Mouse (Mus musculus) gastrocnemius, postnatal 14 days (tissue): ENCODE measurements around the gene Gba2. TPM values are rescaled to one million over a fixed set of nuclear protein-coding genes. Genes with fewer than 3 reads are reported as not detected.
A peak's percentile ranks its signal among the peaks of the same experiment; 100 is the strongest.
"Not testable (repeated sequence)": the region's sequence is repeated elsewhere in the genome, so short reads cannot be mapped to it uniquely, and the experiment has no call there.

Experiments
- DNase-seq: peaks from one replicate; pipeline ENCODE4 v3.0.0; 2021; ENCODE audit warnings: mixed read lengths
- intact Hi-C: fragments of 180-260 bp; cut with DNase I; formaldehyde crosslinking; loops from one replicate; pipeline ENCODE4 v1.15.1; 2025; ENCODE audit warnings: low total_unique reads
- long read RNA-seq, 2 experiments: library from polyadenylated mRNA; stranded (forward); transcript quantifications; one replicate each; pipeline ENCODE4 v2.0.0; 2021
- total RNA-seq, 2 experiments: library from RNA; stranded (reverse); gene quantifications; 2 replicates each; pipeline ENCODE4 v1.2.3; 2021

Gba2 gene
- total RNA-seq = 1 to 10 TPM; 5.1 to 6.2 TPM
- long read RNA-seq, experiment 1, transcript Gba2-201 (17 exons, 3,544 nt) = major isoform, 14 of 19 reads
- long read RNA-seq, experiment 1, partial matches to known transcripts = 2 of 19 reads
- long read RNA-seq, experiment 1, other reads (novel, unspliced or antisense) = 3 of 19 reads
- long read RNA-seq, experiment 2, transcript Gba2-201 (17 exons, 3,544 nt) = major isoform, 15 of 21 reads
- long read RNA-seq, experiment 2, partial matches to known transcripts = 2 of 21 reads
- long read RNA-seq, experiment 2, other reads (novel, unspliced or antisense) = 4 of 21 reads

DNA sequence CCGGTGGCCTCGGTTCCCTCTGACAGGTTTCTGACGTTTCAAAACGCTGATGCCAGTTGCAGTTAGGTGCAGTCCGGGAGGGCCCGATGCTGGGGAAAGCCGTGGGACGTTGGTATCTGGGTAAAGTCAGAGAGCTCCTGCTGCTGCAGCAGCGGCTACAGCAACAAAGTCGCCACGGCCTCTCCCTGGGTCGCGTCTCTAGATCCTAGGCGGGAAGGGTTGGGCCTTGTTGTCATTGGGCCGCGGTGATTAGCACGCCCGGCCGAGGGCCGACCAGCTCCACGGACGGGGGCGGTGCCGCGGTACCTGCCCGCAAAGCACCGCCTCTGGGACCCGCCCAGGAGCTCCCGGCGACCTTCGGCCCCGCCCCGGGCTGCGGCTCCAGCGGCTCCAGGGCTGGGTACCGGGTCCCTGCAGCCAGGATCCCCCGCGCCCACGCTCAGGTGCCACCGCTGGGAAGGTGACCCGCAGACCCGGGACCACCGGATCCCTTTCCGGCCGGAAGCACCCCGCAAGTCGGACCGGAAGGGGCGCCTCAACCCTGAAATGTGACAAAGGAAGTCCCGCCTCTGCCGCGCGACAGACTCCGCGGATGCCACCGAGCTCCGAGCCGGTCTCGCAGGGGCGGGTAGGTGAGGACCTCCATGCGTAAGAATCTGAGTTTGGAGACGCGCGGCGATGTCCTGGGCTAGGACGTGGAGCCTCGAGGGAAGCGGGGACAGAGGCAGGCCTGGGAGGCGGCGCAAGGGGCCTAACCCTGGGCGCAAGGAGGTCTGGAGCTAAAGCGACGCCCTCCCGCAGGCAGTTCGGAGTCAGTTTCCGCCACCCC, at the start of gene Gba2, which contains the start of gene Rgp1:
Gene Gba2 (minus strand): TSS at position 498 of the 829 bp plus-strand sequence.
Gene Rgp1 (plus strand): TSS at position 340 of the 829 bp plus-strand sequence.
- intact Hi-C loops = no loop called here
- DNase-seq = peak; percentile 87

DNA sequence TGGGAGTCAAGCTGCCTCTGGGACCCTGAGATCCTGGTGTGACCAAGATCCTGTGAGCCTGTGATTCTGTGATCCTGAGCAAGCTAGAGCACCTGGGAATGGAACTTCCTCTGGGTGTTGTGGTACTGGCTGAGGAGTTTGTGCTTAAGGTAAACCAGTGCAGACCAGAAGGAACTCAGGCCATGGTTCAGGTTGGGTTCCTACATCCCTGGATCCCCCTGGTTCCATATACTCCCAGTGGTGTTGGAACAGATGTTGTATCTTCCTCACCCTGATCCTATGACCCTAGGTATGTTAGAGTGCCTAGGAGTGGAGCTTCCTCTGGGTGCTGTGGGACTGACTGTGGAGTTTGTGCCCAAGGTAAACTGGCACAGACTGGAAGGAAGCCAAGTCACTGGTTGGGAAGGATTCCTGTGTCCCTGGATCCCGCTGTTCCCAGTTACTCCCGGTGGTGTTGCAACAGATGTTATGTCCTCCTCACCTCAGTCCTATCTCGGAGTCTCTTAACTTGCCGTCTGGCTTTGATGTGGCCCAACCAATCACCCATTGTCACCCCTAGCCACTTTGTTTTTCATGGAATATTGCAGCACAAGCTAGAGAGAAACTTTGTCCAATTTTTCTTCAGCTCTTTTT, 41.6 kb upstream of the Gba2 start:
- DNase-seq = no peak
- intact Hi-C loops = no loop called here

DNA sequence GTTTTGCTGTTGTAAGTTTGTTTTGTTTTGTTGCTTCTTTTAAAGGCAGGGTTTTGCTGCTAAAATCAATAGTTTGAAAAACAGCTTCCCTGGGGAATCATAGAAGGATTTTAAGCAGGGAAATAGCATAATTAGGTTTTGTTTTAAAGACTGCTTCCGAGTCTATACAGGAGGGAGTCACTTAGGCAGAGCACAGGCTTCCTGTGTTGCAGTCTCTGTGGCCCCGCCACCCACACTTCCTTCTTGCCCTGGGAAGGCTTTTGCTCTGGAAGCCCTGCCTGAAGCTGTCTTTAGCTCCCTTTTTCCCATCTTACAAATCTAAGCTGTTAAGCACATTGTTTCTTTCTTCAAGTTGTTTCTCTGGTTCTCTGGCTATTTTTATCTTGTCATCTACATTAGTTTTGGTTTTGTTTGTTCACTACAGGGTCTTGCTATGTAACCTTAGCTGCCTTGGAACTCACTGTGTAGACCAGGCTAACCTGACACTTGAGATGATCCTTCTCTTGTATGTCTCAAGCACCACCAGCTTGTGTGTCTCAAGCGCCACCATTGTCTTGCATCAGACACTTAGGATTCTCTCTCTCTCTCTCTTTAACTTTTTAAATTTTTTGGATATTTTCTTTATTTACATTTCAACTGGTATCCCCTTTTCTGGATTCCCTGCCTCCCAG, 34.5 kb upstream of the Gba2 start:
- intact Hi-C loops = no loop called here
- no peak for DNase-seq

DNA sequence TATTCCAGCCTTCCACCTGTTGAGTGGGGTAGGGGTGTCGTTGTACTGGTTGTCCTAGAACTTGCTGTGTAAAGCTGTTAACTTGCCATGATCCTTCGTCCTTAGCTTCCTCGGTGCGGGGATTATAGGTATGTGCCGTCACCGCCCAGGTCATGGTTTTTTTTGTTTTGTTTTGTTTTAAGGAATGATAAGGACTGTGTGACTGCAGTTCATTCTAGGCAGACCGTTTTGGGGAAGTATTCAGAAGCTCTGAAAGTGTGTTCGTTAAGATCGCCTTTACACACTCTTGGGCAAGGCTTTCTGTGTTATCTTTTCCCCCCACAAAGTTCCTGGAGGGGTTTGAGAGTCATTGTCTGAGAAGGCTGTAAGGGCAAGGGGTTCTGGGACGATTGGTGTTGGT, 33.9 kb upstream of the Gba2 start:
- no peak for DNase-seq
- intact Hi-C loops = no loop called here

DNA sequence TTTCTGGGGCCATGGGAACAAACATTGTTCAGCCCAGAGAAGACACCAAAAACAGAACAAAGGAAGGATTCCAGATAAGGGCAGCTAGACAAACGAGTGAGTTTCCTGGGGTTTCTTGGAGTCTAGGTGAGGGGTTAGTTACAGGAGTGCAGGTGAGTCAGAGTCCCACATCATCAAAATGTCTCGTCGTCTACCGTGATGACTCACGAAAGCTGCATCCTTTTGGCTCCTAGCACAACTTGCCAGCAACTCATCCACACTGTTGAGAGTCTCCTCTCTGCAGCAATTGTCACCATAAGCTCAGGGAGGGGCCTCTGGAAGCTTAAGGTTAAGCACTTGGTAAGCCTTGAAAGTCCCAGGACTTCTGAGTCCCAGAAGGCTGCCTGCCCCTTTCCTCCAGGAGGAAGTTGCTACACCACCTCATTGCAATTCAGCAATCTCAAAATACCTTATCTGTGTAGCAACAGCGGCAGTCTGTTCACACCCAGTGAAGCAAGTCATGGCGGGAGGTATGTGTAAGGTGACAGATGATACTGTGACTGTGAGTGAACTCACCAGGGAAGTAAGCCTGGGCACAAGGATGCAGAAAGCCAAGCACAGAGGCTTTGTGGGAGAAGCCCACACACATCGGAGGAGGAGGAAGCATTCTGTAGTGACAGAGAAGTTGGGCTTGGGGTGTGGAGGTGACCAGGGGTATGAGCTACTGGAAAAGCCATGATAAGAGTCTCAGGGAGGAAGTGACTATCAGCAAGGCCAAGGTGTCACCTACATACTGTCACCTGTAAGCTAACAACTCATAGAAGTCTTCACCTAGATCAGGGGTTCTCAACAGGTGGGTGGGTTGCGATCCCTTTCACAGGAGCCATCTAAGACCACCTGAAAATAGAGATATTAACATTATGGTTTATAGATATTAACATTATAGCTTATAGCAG, 26.3 kb upstream of the Gba2 start:
- DNase-seq = no peak
- intact Hi-C loops = no loop called here

DNA sequence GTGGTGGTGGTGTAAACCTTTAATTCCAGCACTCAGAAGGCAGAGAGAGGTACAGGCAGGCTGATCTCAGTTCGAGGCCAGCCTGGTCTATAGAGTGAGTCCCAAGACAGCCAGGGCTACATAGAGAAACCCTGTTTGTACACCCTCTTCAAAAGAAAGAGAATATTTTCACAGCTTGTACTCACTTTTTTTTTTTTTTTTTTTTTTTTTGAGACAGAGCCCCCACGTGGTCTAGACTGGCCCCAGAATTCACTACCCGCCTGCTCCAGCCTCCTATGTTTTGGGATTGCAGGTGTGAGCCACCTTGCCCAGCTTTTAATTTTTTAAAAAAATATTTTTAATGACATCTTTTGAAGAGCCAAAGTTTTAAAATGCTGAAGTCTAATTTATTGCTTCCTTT, 25.4 kb upstream of the Gba2 start:
- no peak for DNase-seq
- intact Hi-C loops = no loop called here

DNA sequence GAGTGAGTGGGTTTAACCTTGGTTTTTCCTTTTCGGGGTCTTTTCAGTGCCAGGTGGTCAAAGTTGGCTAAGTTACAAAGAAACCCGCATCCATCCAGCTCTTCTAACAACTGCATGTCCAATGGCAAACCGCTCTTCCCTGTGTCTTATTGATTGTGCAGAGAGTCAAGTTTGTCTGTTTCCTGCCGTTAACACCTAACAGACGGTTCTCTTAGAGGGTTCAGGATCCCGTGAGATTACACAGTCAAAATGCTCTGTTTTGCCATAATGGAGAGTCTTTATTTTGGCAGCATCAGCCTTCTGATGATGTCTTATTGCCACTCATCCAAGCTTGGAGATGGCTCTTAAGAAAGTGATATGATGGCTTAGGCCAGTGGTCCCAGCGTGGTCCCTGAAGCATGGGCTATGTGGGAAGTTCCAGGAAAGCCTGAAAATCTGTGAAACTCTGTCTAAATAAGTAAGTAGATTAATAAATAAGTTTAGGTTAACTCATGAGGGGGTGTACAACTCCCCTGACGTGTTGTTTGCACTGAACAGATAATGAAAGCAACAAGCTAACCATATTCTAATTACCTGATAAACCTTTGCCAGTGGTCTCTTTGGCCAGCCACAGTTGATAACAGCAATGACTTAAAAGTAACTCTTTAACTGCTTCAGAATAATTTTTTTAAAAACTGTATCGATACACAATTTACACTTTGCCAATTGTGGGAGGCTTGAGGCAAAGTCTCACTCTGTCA, 21.7 kb upstream of the Gba2 start:
- intact Hi-C loops = no loop called here
- no peak for DNase-seq

DNA sequence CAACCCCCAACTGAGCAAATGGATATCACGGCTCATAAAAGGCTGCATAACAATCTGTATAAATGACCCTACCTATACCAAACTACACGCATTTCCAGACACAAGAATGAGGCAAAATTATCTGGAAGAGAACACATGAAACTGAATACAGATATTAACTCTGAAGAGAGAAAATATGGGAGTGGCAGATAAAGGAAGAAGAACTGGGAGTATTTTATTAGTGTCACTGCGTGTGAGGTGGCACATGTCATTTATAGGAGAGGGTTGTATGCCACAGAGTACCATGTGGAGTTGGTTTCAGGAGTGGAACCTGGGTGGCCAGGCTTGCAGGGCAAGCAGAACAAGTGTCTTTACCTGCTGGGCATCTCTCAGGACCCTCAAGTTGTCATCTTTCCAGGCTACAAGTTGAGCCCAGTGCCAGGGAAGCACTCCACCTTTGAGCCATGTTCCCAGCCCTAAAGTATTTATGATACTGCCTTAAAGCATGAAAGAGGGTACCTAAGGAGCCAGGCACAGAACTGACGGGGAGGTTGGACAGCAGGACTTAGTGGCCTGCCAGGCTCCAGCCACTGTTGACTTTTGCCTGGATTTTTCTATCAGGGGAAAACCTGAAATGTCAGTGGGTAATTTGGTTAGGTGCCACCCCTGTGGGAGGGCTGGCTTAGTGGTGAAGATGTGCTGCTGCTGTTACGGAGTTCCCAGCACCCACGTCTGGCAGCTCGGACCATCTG, 20.1 kb upstream of the Gba2 start:
- no peak for DNase-seq
- intact Hi-C loops = no loop called here

DNA sequence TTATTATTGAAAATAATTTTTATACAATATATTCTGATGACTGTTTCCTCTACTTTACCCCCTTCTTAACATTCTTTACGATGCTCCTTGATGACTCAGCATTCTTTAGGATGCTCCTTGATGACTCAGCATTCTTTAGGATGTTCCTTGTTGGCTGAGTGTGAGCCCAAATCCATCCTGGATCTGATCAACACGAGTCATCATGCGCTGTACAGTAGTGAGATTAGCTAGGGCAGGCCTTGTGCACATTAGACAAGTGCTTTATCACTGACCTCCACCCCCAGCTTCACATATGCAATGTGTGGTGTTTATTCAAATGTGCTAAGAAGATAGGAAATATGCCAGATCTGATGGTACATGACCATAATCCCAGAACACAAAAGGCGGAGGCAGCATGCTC, 19.5 kb upstream of the Gba2 start:
- DNase-seq = no peak
- intact Hi-C loops = no loop called here

DNA sequence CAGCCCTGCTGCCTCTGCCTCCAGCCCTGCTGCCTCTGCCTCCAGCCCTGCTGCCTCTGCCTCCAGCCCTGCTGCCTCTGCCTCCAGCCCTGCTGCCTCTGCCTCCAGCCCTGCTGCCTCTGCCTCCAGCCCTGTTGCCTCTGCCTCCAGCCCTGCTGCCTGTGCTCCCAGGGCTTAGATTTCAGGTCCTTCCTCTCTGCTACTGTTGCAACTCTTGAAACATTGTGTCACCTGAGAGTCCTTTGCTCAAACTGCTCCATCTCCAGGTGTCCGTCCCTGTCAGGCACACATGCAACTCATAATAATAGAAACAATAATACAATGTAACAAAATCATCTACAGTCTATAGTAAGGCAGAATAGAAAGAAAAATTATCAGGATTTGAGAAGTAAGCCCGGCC, 17.9 kb upstream of the Gba2 start:
- DNase-seq, intact Hi-C loops: not testable (repeated sequence)

DNA sequence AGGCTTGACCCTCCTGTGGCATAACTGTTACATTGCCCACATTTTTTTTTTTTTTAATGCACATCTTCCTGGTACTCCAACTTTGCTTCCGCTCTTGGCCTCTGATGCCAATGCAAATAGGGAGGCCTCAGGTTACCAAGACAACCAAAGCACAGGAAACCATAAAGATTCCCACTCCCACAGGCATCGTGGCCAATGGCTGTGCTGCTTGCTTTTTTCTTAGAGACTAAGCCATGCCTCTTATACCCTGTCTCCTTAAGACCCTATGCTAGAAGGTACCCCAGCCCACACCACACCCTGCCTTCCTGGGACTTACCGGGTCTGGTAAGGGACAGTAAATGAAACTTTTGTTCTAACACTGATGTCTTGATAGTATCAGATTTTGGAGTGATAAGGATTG, 14.8 kb upstream of the Gba2 start:
- DNase-seq = no peak
- intact Hi-C loops = no loop called here

DNA sequence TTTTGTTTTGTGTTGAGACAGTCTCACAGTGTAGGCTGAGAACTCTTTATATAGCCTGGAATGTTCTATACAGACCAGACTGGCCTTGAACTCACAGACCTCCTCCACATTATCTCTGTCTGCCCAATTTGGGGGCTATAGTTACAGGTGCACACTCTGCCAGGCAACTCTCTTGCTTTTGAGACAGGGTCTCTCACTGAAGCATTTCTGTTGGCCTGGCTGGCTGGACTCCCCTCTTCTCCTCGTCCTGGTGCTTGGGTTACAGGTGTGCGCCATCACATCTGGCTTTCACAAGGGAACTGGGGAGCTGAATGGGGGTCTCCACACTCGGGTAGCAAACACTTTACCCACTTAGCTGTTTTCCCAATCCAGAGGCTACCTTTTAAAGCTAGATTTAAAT, 13.3 kb upstream of the Gba2 start:
- DNase-seq = no peak
- intact Hi-C loops = no loop called here

DNA sequence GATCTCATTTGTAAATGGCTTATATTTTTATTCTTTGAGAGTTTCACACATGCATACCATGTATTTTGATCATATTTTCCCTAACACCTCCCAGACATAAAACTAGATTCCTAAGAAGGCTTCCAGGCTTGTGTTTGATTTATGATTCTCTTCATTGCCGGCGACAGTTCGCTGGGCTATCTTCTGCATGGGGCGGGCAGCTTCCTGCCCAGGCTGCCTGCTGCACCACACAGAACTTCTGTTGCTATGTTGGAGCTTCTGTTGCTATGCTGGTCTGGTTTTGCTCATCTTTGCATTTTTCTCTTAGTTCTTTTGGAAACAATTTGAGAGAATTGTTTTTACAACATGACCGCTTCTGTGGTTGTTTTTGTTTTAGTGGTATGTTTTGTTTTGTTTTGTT, 12.9 kb upstream of the Gba2 start:
- intact Hi-C loops = no loop called here
- no peak for DNase-seq

DNA sequence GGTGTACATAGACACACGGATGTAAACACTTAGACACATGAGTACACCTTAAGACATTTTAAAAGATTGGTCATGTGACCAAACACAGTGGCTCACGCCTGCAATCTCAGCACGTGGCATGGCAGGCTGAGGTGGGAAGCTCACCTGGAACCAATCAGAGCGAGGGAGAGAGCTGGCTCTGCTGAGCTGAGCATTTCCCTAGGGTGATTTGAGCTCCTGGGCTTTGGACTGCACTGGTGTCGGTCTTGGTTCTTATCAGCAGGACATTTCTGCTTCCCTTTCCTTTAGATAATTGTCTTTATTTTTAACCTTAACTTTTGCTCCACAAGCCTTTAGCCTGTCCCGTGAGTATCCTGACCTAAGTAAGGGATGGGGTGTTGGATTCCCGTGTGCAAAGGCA, 9.0 kb upstream of the Gba2 start:
- intact Hi-C loops = no loop called here

DNA sequence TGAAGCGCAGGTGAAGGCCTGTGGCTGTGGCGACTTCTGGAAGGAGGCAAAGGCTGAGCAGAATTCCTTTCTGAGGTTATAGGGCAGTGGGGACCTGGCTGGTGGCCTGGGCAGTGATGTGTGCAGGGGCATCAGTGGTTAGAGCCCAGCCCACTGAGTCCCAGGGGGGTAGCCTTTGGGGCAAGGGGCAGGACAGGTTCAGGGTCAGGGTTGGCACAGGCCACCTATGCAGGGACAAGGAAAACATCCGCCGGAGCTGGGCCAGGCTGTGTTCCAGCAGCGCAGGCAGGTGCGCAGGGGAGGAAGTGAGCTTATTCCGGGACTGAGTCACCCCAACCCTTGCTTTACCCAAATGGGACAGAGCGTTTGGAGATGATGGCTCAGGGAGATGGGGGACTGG, 7.7 kb upstream of the Gba2 start:
- intact Hi-C loops = no loop called here
- no peak for DNase-seq

More for the DNA sequence above, 9.0 kb upstream of the Gba2 start:
- DNase-seq = no peak

DNA sequence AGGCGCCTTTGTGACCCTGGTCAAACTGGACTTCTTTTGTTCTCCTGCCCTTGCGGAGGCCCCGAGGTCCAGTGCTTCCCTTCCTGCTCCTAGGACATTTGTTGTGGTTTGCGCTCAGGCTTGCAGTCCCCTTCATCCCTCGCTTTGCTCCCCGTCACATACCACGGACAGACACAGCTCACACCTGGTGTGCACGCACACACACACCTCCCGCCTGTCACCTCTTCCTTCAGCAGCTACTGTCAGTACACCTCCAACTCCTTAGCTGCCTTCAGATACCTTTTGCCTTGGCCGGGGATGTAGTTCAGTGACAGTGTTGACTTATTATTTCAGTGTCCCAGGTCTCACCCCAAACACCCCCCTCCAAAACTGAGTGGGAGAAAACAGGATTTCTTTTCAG, 7.0 kb upstream of the Gba2 start:
- intact Hi-C loops = no loop called here

DNA sequence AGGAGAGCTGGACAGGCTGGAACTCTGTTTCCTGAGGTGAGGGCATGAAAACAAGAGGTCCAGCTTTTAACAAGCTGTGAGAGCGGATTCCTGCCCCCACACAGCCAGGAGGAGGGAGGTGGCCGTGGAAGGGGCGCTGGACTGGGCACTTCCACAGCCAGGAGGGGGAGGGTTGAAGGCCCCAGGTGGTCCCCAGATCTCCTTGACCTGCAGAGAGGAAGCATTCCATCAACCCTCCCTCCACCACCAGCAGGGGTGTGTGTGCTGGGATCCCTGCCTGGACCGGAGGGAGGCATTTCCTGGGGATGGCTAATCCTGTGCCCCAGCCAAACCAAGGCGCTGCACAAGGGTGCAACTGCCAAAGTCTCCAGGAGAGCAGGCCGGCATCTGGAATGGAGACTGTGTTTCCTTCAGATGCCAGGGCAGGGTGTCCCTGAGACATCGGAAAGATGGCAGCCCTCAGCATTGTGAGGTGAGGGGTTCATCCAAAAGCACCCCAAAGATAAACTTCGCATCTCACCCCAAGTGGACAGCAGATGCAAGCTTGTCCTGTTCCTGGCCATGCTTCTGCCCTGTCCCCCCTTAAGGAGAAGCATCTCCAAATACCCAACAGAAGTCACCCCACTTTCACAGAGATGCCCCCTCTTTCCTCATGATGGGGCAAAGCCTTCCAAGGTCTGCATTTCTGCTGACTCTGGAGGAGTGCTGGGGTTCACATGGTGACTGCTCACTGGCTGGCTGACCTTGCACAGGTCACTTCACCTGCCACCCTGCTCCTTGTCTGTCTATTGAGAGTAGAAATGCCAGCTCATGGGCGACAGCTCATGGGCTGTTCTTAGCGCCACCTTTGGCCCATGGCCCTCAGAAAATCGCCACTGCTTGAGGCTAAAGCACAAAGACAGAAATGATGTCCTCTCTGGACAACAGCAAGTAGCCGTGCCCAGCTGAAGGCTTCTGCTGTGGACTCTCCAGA, 6.1 kb upstream of the Gba2 start, which contains the start of gene Msmp:
Gene Msmp (minus strand): TSS at position 51 of the 973 bp plus-strand sequence.
- DNase-seq = no peak
- intact Hi-C loops = no loop called here

More for the DNA sequence above, 7.0 kb upstream of the Gba2 start:
- DNase-seq = no peak
